Mouse (Mus musculus) olfactory bulb, adult 2 months (tissue): ENCODE results near the gene Glyctk.

Experiments
- CTCF ChIP-seq: fragments of 200-500 bp; IDR thresholded peaks from 2 replicates; pipeline ENCODE4 v1.5.1; 2012; ENCODE audit warnings: low read depth, mild to moderate bottlenecking, low read length, moderate library complexity; ENCODE audit not compliant: insufficient read depth
- POLR2A ChIP-seq: fragments of 200-500 bp; IDR thresholded peaks from 2 replicates; pipeline ENCODE4 v1.6.1; 2012; ENCODE audit warnings: mild to moderate bottlenecking, low read depth, low read length, moderate library complexity; ENCODE audit not compliant: insufficient read depth

DNA sequence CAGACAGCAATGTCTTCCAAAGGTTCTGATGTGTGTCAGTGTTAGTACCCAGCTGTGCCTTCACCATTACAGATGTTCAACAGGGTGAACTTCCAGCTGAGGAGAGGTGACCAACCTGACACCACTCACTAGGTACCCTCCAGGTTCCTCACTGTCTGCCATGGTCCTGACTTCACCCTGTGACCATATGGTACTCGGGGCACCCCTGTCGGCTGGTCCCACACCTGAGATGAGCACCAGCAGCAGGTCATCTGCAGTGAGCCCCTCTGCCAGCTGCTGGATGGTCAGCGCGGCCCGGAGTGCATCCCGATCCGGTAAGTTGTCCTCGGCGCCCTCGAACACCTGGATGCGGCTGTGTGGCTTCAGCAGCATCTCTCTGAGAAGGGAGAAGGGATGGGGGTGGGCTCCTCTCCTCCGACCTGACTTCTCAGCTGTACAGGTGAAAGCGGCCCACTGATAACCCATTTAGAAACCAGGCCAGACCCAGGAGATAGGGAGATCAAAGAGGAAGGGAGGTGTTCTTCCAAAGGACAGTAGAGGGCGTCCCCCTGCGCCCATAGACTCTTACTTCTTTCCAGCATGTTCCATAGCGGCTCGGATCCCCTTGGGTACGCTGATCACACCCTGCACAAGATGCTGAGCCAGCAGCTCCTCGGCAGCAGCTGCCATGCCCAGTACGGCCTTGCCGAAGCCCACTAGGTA, 866 bp downstream of the Glyctk start:
- no peak for TF ChIP-seq CTCF
- no peak for TF ChIP-seq POLR2A
